Mouse (Mus musculus): ENCODE data around the gene Abcc2. TPM values are rescaled to one million over a fixed set of nuclear protein-coding genes. Genes with fewer than 3 reads are reported as not detected.

Gene Abcc2
- polyA plus RNA-seq, 1 experiment = not detected

DNA sequence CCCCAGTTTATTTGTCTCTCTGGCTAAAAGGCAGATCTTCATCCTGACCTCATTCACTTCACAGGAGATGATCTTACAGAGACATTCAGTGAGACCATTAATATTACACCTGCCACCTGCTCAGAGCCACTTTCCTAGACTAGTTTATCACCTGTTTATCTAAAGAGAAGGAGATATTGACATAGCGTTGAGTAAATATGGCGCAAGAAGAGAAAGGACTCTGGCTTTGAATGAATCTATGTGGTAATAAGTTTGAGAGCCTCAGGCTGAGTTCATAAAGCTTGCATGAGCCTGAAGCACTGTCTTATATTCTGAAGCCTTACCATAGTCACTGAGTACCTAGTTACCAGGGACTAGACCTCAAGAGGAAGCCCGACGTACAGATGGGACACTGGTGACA lies 29.4 kb downstream of the Abcc2 start:
- Histone ChIP-seq H3ac (ENCODE audit: control insufficient read depth, insufficient read length, low read depth) (no peak overlapping the region), H3K36me3 (ENCODE audit: control insufficient read depth, insufficient read depth) (no peaks in the 10 kb centered on the region), H3K79me3 (ENCODE audit: low read depth) (no peaks in the 10 kb centered on the region), H3K79me2 (ENCODE audit: control insufficient read depth, insufficient read depth) (no peaks in the 10 kb centered on the region), H3K27me3 (ENCODE audit: control insufficient read depth, insufficient read depth, insufficient read length) (peaks cover 50% of the 10 kb centered on the region), H3K4me3 (ENCODE audit: insufficient read depth, poor library complexity, severe bottlenecking) (no peak overlapping the region)
- TF ChIP-seq MAX (IDR thresholded peaks at IDR 0.05) = no peak
- no peak for TF ChIP-seq FOSL1 (IDR thresholded peaks at IDR 0.05; ENCODE audit: insufficient read depth, low read length, poor library complexity, severe bottlenecking)
- TF ChIP-seq CEBPB (IDR thresholded peaks at IDR 0.05; ENCODE audit: low read depth) = no peak

DNA sequence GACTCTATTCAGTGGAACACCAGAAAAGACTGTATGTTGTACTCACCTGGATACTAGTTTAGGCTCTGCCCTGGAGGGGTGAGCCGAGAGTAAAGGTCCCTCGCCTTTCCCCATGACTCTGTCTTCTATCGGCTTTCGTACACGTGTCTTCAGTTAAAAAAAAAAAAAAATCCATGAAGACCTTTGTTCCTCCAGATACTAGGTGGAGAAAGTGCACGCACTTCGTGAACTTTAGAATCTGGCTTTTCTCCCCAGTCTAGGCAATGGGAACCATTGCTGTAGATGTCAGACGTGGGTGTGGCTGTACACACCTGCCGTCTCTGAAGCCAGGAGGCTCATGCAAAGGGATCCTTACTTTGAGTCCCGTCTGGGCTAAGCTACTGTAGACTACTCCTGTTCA lies 31.3 kb downstream of the Abcc2 start:
- H3K4me3 ChIP-seq (ENCODE audit: insufficient read depth, poor library complexity, severe bottlenecking) = no peak overlapping the region

DNA sequence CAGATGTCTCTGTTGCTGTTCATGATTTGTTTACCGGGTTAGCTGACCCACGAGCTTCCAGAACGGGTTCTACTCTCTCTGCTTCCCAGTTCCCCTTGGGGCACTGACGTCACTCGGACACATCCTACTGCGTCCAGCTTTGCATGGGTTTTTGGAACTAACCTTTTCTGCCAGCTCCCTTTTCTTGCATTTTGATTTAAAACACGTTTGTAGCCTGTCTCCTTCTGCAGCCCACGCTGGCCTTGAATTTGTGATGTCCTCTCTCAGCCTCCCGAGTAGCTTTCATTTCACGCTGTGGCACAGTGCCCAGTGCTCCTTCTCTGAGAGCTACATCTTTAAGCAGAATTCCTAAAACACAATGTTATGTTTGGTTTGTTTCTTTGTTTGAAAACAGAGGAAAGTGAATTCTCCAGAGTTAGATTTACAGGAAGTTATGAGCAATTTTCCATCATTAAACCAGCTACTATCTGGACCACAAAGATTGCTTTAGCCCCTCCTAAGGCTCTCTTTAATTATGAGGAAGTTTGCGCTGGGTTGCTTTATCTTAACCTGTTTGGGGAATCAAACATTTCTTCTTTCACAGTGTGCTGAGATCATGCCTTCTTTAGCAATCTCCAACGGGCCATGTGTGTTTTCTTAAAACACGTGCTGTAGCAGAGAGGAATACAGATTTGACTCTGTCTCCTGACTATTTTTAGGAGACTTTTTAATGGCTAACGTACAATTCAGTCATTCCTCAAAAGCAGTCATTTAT lies 33.8 kb downstream of the Abcc2 start:
- TF ChIP-seq MYOD1 (IDR thresholded peaks at IDR 0.05; ENCODE audit: control insufficient read depth, insufficient read length, low read depth) = no peak
- TF ChIP-seq MAX (IDR thresholded peaks at IDR 0.05) = no peak
- no peak for TF ChIP-seq CEBPB (IDR thresholded peaks at IDR 0.05; ENCODE audit: low read depth)
- TF ChIP-seq FOSL1 (IDR thresholded peaks at IDR 0.05; ENCODE audit: insufficient read depth, low read length, poor library complexity, severe bottlenecking) = no peak
- no peak for TF ChIP-seq MYOG (IDR thresholded peaks at IDR 0.05; ENCODE audit: control insufficient read depth, extremely low read depth, insufficient read length)
- TF ChIP-seq CTCF (IDR thresholded peaks at IDR 0.05; ENCODE audit: control insufficient read depth, insufficient read depth, insufficient read length) = no peak
- TF ChIP-seq USF1 (IDR thresholded peaks at IDR 0.05; ENCODE audit: low read depth) = no peak
- no peak overlapping the region for H3ac ChIP-seq (ENCODE audit: control insufficient read depth, insufficient read length, low read depth)
- H3K27me3 ChIP-seq (ENCODE audit: control insufficient read depth, insufficient read depth, insufficient read length) = peaks cover 48% of the 10 kb centered on the region
- H3K36me3 ChIP-seq (ENCODE audit: control insufficient read depth, insufficient read depth) = no peaks in the 10 kb centered on the region
- H3K4me3 ChIP-seq (ENCODE audit: insufficient read depth, poor library complexity, severe bottlenecking) = no peak overlapping the region
- H3K79me2 ChIP-seq (ENCODE audit: control insufficient read depth, insufficient read depth) = no peaks in the 10 kb centered on the region
- H3K79me3 ChIP-seq (ENCODE audit: low read depth) = no peaks in the 10 kb centered on the region

More for the DNA sequence above, 31.3 kb downstream of the Abcc2 start:
- Histone ChIP-seq H3K36me3 (ENCODE audit: control insufficient read depth, insufficient read depth) (no peaks in the 10 kb centered on the region), H3ac (ENCODE audit: control insufficient read depth, insufficient read length, low read depth) (no peak overlapping the region), H3K79me2 (ENCODE audit: control insufficient read depth, insufficient read depth) (no peaks in the 10 kb centered on the region), H3K27me3 (ENCODE audit: control insufficient read depth, insufficient read depth, insufficient read length) (peaks cover 49% of the 10 kb centered on the region), H3K79me3 (ENCODE audit: low read depth) (no peaks in the 10 kb centered on the region)
- no peak for TF ChIP-seq MYOG (IDR thresholded peaks at IDR 0.05; ENCODE audit: control insufficient read depth, extremely low read depth, insufficient read length)

DNA sequence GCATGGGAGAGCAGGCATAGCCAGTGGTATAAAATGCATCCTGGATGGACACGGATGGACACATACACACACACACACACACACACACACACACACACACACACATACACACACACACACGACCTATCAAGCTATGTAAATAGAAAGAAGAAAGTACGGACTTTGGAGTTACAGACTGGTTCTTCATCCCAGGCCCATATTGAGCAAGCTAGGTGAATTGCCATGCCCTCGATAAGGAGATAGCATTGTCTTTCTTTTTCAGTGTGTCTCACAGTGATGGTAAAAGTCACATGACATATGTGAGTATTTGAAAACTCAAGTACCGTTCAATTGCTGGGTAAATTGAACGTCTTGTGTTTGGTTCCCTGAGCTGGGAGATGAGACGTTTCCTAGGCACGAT lies 44.9 kb downstream of the Abcc2 start:
- H3K79me2 ChIP-seq (ENCODE audit: control insufficient read depth, insufficient read depth) = no peaks in the 10 kb centered on the region
- no peak for TF ChIP-seq CTCF (IDR thresholded peaks at IDR 0.05; ENCODE audit: control insufficient read depth, insufficient read depth, insufficient read length)
- TF ChIP-seq MYOG (IDR thresholded peaks at IDR 0.05; ENCODE audit: control insufficient read depth, extremely low read depth, insufficient read length) = no peak
- no peak for TF ChIP-seq MYOD1 (IDR thresholded peaks at IDR 0.05; ENCODE audit: control insufficient read depth, insufficient read length, low read depth)
- TF ChIP-seq FOSL1 (IDR thresholded peaks at IDR 0.05; ENCODE audit: insufficient read depth, low read length, poor library complexity, severe bottlenecking) = no peak
- H3K27me3 ChIP-seq (ENCODE audit: control insufficient read depth, insufficient read depth, insufficient read length) = peaks cover 51% of the 10 kb centered on the region
- H3K79me3 ChIP-seq (ENCODE audit: low read depth) = no peaks in the 10 kb centered on the region
- H3K4me3 ChIP-seq (ENCODE audit: insufficient read depth, poor library complexity, severe bottlenecking) = no peak overlapping the region
- H3ac ChIP-seq (ENCODE audit: control insufficient read depth, insufficient read length, low read depth) = no peak overlapping the region
- no peaks in the 10 kb centered on the region for H3K36me3 ChIP-seq (ENCODE audit: control insufficient read depth, insufficient read depth)

DNA sequence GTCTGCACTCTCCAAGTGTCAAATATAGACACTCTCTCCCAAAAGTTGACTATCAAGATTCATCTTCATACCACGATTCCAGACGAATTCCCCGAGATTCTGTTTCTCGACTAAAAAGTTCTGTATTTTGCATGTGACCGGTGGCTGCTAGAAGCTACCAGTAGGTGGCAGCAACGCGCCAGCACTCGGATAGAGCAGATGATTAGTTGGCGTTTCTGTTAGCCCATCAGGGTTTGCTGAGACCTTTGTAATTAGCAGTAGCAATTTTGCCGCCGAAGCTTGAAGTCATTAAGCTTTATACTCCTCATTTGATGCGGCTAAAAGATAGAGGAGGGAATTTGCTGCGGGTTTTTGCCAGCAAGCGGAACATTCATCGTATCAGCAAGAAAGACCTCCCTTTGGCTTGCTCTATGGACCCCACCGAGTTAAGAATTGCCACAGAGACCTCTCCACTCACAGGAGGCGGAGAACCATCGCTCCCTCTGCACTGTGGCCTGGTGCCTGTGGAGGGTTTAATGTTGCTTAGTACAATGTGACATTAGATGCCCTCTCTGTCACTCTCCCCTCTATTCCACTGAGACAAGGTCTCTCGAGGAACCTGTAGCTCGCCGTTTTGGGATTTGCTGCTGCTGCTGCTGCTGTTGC lies 50.6 kb downstream of the Abcc2 start:
- Histone ChIP-seq H3K36me3 (ENCODE audit: control insufficient read depth, insufficient read depth) (no peaks in the 10 kb centered on the region), H3K27me3 (ENCODE audit: control insufficient read depth, insufficient read depth, insufficient read length) (peaks cover 36% of the 10 kb centered on the region), H3K79me3 (ENCODE audit: low read depth) (no peaks in the 10 kb centered on the region), H3K79me2 (ENCODE audit: control insufficient read depth, insufficient read depth) (no peaks in the 10 kb centered on the region), H3ac (ENCODE audit: control insufficient read depth, insufficient read length, low read depth) (no peak overlapping the region), H3K4me3 (ENCODE audit: insufficient read depth, poor library complexity, severe bottlenecking) (no peak overlapping the region)
- TF ChIP-seq CTCF (IDR thresholded peaks at IDR 0.05; ENCODE audit: control insufficient read depth, insufficient read depth, insufficient read length) = peak; percentile 58
- no peak for TF ChIP-seq MYOD1 (IDR thresholded peaks at IDR 0.05; ENCODE audit: control insufficient read depth, insufficient read length, low read depth)

DNA sequence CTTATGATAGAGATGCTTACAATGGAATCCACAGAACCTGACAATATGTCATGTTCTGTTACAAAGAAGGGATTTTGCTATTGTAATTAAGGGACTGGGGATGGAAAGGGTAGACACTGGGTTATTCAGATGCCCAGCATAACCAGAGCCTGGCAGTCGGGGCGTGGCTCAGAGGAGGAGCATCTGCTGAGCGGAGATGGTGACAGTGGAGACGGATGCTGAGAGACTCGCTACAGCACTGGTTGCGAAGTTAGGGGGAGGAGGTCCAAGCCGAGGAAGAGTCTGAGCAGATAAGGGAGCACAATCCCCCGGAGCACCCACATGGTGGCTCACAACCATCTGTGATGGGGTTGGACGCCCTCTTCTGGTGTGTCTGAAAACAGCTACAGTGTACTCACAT lies 61.2 kb downstream of the Abcc2 start:
- no peak for TF ChIP-seq MYOD1 (IDR thresholded peaks at IDR 0.05; ENCODE audit: control insufficient read depth, insufficient read length, low read depth)
- TF ChIP-seq FOSL1 (IDR thresholded peaks at IDR 0.05; ENCODE audit: insufficient read depth, low read length, poor library complexity, severe bottlenecking) = no peak
- no peak for TF ChIP-seq CEBPB (IDR thresholded peaks at IDR 0.05; ENCODE audit: low read depth)
- no peak for TF ChIP-seq MYOG (IDR thresholded peaks at IDR 0.05; ENCODE audit: control insufficient read depth, extremely low read depth, insufficient read length)
- no peak for TF ChIP-seq USF1 (IDR thresholded peaks at IDR 0.05; ENCODE audit: low read depth)
- TF ChIP-seq MAX (IDR thresholded peaks at IDR 0.05) = no peak
- no peak for TF ChIP-seq CTCF (IDR thresholded peaks at IDR 0.05; ENCODE audit: control insufficient read depth, insufficient read depth, insufficient read length)
- no peak overlapping the region for H3K4me3 ChIP-seq (ENCODE audit: insufficient read depth, poor library complexity, severe bottlenecking)
- H3K79me2 ChIP-seq (ENCODE audit: control insufficient read depth, insufficient read depth) = no peaks in the 10 kb centered on the region
- peaks cover 14% of the 10 kb centered on the region for H3K36me3 ChIP-seq (ENCODE audit: control insufficient read depth, insufficient read depth)
- no peaks in the 10 kb centered on the region for H3K79me3 ChIP-seq (ENCODE audit: low read depth)
- H3ac ChIP-seq (ENCODE audit: control insufficient read depth, insufficient read length, low read depth) = no peak overlapping the region
- peaks cover 2% of the 10 kb centered on the region for H3K27me3 ChIP-seq (ENCODE audit: control insufficient read depth, insufficient read depth, insufficient read length)
